Mouse (Mus musculus) E14TG2a.4 (cell line): ENCODE data around the gene Map1lc3a.

Experiments
- CTCF ChIP-seq: conservative IDR thresholded peaks from 2 replicates; pipeline ENCODE4 v1.5.1; 2014; ENCODE audit warnings: low read length
- POU5F1 ChIP-seq: IDR thresholded peaks from 2 replicates; pipeline ENCODE4 v1.6.1; 2014; ENCODE audit warnings: low read length, borderline replicate concordance

DNA sequence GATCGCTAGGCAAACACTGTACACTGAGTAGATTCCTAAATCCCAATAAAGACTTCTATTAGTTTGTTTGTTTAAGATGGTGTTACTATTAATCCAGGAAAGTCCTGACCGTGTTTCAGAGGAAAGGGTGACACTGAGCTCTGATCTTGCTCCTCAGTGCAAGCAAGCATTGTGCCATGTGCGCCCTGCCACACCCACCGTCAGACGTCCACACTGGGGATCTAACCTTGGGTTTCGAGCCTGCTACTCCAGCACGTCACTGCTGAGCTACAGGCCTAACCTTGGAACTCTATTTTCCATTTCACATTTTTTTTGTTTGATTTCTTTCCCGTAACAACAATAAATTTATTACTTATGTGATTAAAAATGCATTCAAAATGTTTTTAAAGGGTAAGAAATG, 14.0 kb downstream of the Map1lc3a start:
- no peak for TF ChIP-seq CTCF
- no peak for TF ChIP-seq POU5F1
